Mouse (Mus musculus): Measurements from ENCODE around the gene Iglon5. TPM values are rescaled to one million over a fixed set of nuclear protein-coding genes. Genes with fewer than 3 reads are reported as not detected.

The Iglon5 gene
- not detected for polyA plus RNA-seq (2014; fragmentation: Illumina TruSeq; extraction: RNeasy Lipid Tissue Mini Kit (QIAGEN cat#74804); ENCODE audit: low read depth, low replicate concordance)

GRCm38 (mm10) chr7:43489631-43490125 is at the start of gene Iglon5:
Gene Iglon5, minus strand, starts transcription at chr7:43490075.

GRCm38 (mm10) chr7:43462851-43463250 is 27.0 kb downstream of the Iglon5 start, which contains the start of gene Vsig10l:
Gene Vsig10l, plus strand, starts transcription at chr7:43463151.

GRCm38 (mm10) chr7:43443917-43444293 is 46.0 kb downstream of the Iglon5 start, which contains the start of the genes Etfb and Gm45233:
Gene Etfb, plus strand, starts transcription at chr7:43444083.
Gene Gm45233, plus strand, starts transcription at chr7:43444128.

GRCm38 (mm10) chr7:43440482-43440881 is 49.4 kb downstream of the Iglon5 start, which contains the start of gene Cldnd2:
Gene Cldnd2, plus strand, starts transcription at chr7:43440782.

GRCm38 (mm10) chr7:43436341-43437255 is 53.3 kb downstream of the Iglon5 start, which contains the start of gene Nkg7:
Gene Nkg7, plus strand, starts transcription at chr7:43437073.

GRCm38 (mm10) chr7:43427406-43427805 is 62.5 kb downstream of the Iglon5 start, which contains the start of gene Lim2:
Gene Lim2, plus strand, starts transcription at chr7:43427670.

Other genes with a start within 250 kb of the Iglon5 start
- gene Zfp715, start 176.8 kb downstream of the Iglon5 start, polyA plus RNA-seq (2014; fragmentation: Illumina TruSeq; extraction: RNeasy Lipid Tissue Mini Kit (QIAGEN cat#74804); ENCODE audit: low read depth, low replicate concordance): 69.0 TPM
- not detected for gene Siglecf, start 138.7 kb downstream of the Iglon5 start, polyA plus RNA-seq (2014; fragmentation: Illumina TruSeq; extraction: RNeasy Lipid Tissue Mini Kit (QIAGEN cat#74804); ENCODE audit: low read depth, low replicate concordance)
- gene Siglecg, start 81.9 kb downstream of the Iglon5 start, polyA plus RNA-seq (2014; fragmentation: Illumina TruSeq; extraction: RNeasy Lipid Tissue Mini Kit (QIAGEN cat#74804); ENCODE audit: low read depth, low replicate concordance): 0.17 TPM
- not detected for gene Lim2, start 62.4 kb downstream of the Iglon5 start, polyA plus RNA-seq (2014; fragmentation: Illumina TruSeq; extraction: RNeasy Lipid Tissue Mini Kit (QIAGEN cat#74804); ENCODE audit: low read depth, low replicate concordance)
- not detected for gene Nkg7, start 53.0 kb downstream of the Iglon5 start, polyA plus RNA-seq (2014; fragmentation: Illumina TruSeq; extraction: RNeasy Lipid Tissue Mini Kit (QIAGEN cat#74804); ENCODE audit: low read depth, low replicate concordance)
- gene Cldnd2, start 49.3 kb downstream of the Iglon5 start, polyA plus RNA-seq (2014; fragmentation: Illumina TruSeq; extraction: RNeasy Lipid Tissue Mini Kit (QIAGEN cat#74804); ENCODE audit: low read depth, low replicate concordance): not detected
- gene Etfb, start 46.0 kb downstream of the Iglon5 start, polyA plus RNA-seq (2014; fragmentation: Illumina TruSeq; extraction: RNeasy Lipid Tissue Mini Kit (QIAGEN cat#74804); ENCODE audit: low read depth, low replicate concordance): 20.5 TPM
- gene Gm45233, start 45.9 kb downstream of the Iglon5 start, polyA plus RNA-seq (2014; fragmentation: Illumina TruSeq; extraction: RNeasy Lipid Tissue Mini Kit (QIAGEN cat#74804); ENCODE audit: low read depth, low replicate concordance): not detected
- 0.41 TPM for gene Vsig10l, start 26.9 kb downstream of the Iglon5 start, polyA plus RNA-seq (2014; fragmentation: Illumina TruSeq; extraction: RNeasy Lipid Tissue Mini Kit (QIAGEN cat#74804); ENCODE audit: low read depth, low replicate concordance)
- gene 4931406B18Rik, start 15.9 kb upstream of the Iglon5 start, polyA plus RNA-seq (2014; fragmentation: Illumina TruSeq; extraction: RNeasy Lipid Tissue Mini Kit (QIAGEN cat#74804); ENCODE audit: low read depth, low replicate concordance): not detected
- 7.9 TPM for gene Cd33, start 54.4 kb upstream of the Iglon5 start, polyA plus RNA-seq (2014; fragmentation: Illumina TruSeq; extraction: RNeasy Lipid Tissue Mini Kit (QIAGEN cat#74804); ENCODE audit: low read depth, low replicate concordance)
- gene Zfp658, start 72.2 kb upstream of the Iglon5 start, polyA plus RNA-seq (2014; fragmentation: Illumina TruSeq; extraction: RNeasy Lipid Tissue Mini Kit (QIAGEN cat#74804); ENCODE audit: low read depth, low replicate concordance): 2.2 TPM
- gene Zfp719, start 89.5 kb upstream of the Iglon5 start, polyA plus RNA-seq (2014; fragmentation: Illumina TruSeq; extraction: RNeasy Lipid Tissue Mini Kit (QIAGEN cat#74804); ENCODE audit: low read depth, low replicate concordance): 32.9 TPM
- gene Zfp819, start 117.1 kb upstream of the Iglon5 start, polyA plus RNA-seq (2014; fragmentation: Illumina TruSeq; extraction: RNeasy Lipid Tissue Mini Kit (QIAGEN cat#74804); ENCODE audit: low read depth, low replicate concordance): not detected
- not detected for gene Ceacam18, start 144.6 kb upstream of the Iglon5 start, polyA plus RNA-seq (2014; fragmentation: Illumina TruSeq; extraction: RNeasy Lipid Tissue Mini Kit (QIAGEN cat#74804); ENCODE audit: low read depth, low replicate concordance)
- 0.76 TPM for gene Siglece, start 170.1 kb upstream of the Iglon5 start, polyA plus RNA-seq (2014; fragmentation: Illumina TruSeq; extraction: RNeasy Lipid Tissue Mini Kit (QIAGEN cat#74804); ENCODE audit: low read depth, low replicate concordance)
- 2.8 TPM for gene Ctu1, start 181.9 kb upstream of the Iglon5 start, polyA plus RNA-seq (2014; fragmentation: Illumina TruSeq; extraction: RNeasy Lipid Tissue Mini Kit (QIAGEN cat#74804); ENCODE audit: low read depth, low replicate concordance)
- gene Klk14, start 200.3 kb upstream of the Iglon5 start, polyA plus RNA-seq (2014; fragmentation: Illumina TruSeq; extraction: RNeasy Lipid Tissue Mini Kit (QIAGEN cat#74804); ENCODE audit: low read depth, low replicate concordance): not detected
- not detected for gene Klk13, start 222.5 kb upstream of the Iglon5 start, polyA plus RNA-seq (2014; fragmentation: Illumina TruSeq; extraction: RNeasy Lipid Tissue Mini Kit (QIAGEN cat#74804); ENCODE audit: low read depth, low replicate concordance)